Mouse (Mus musculus): ENCODE measurements at regions not wholly inside any gene's neighbourhood (a gene's known extent, or its start where the extent isn't known, plus 50 kb on each side); places are given as distances from the start of the nearest gene placed in this dataset.

GRCm38 (mm10) chr1:71910125-71910524 lies 257.1 kb upstream of the Fn1 start:
- 56% methylated on average over 1 of the region's 1 CpGs for WGBS
- H3K36me3 ChIP-seq = no peaks in the 10 kb centered on the region
- H3K9me3 ChIP-seq = no peaks in the 10 kb centered on the region
- H3K9ac ChIP-seq (replicated peaks) = no peak overlapping the region
- peak; percentile 19; the same call in 1 of the 2 replicates for ATAC-seq (replicated peaks)
- H3K27me3 ChIP-seq = no peaks in the 10 kb centered on the region
- H3K27ac ChIP-seq (replicated peaks) = no peak overlapping the region
- peaks cover 3% of the 10 kb centered on the region for H3K4me1 ChIP-seq
- H3K4me2 ChIP-seq (replicated peaks) = no peak overlapping the region
- no peak overlapping the region for H3K4me3 ChIP-seq

GRCm38 (mm10) chr1:71909508-71910124 lies 256.6 kb upstream of the Fn1 start:
- no peak overlapping the region for H3K9ac ChIP-seq (replicated peaks)
- no peaks in the 10 kb centered on the region for H3K9me3 ChIP-seq
- ATAC-seq (replicated peaks) = peak; percentile 51
- 63% methylated on average over 11 of the region's 11 CpGs for WGBS
- peaks cover 3% of the 10 kb centered on the region for H3K4me1 ChIP-seq
- no peaks in the 10 kb centered on the region for H3K36me3 ChIP-seq
- no peak overlapping the region for H3K4me2 ChIP-seq (replicated peaks)
- no peaks in the 10 kb centered on the region for H3K27me3 ChIP-seq
- no peak overlapping the region for H3K4me3 ChIP-seq
- H3K27ac ChIP-seq (replicated peaks) = no peak overlapping the region

GRCm38 (mm10) chr1:71904376-71904948 lies 251.5 kb upstream of the Fn1 start:
- H3K36me3 ChIP-seq = no peaks in the 10 kb centered on the region
- no peak overlapping the region for H3K4me2 ChIP-seq (replicated peaks)
- no peaks in the 10 kb centered on the region for H3K9me3 ChIP-seq
- H3K4me1 ChIP-seq = peaks cover under 1% of the 10 kb centered on the region
- H3K27me3 ChIP-seq = no peaks in the 10 kb centered on the region
- no peak for ATAC-seq (replicated peaks)
- no peak overlapping the region for H3K9ac ChIP-seq (replicated peaks)
- H3K27ac ChIP-seq (replicated peaks) = no peak overlapping the region
- 81% methylated on average over 4 of the region's 4 CpGs for WGBS
- no peak overlapping the region for H3K4me3 ChIP-seq

GRCm38 (mm10) chr1:71900106-71901074 lies 247.4 kb upstream of the Fn1 start:
- Histone ChIP-seq H3K4me1 (peaks cover 16% of the 10 kb centered on the region), H3K4me3 (no peak overlapping the region), H3K9me3 (no peaks in the 10 kb centered on the region), H3K36me3 (no peaks in the 10 kb centered on the region), H3K27me3 (no peaks in the 10 kb centered on the region), H3K9ac (replicated peaks) (no peak overlapping the region), H3K4me2 (replicated peaks) (no peak overlapping the region), H3K27ac (replicated peaks) (no peak overlapping the region)
- 83% methylated on average over 8 of the region's 9 CpGs for WGBS
- ATAC-seq (replicated peaks) = no peak

GRCm38 (mm10) chr1:71899128-71899527 lies 246.1 kb upstream of the Fn1 start:
- Histone ChIP-seq H3K27me3 (no peaks in the 10 kb centered on the region), H3K9ac (replicated peaks) (no peak overlapping the region), H3K4me2 (replicated peaks) (no peak overlapping the region), H3K4me3 (no peak overlapping the region), H3K4me1 (peaks cover 16% of the 10 kb centered on the region), H3K9me3 (no peaks in the 10 kb centered on the region), H3K36me3 (no peaks in the 10 kb centered on the region), H3K27ac (replicated peaks) (no peak overlapping the region)
- 68% methylated on average over 8 of the region's 8 CpGs for WGBS
- no peak for ATAC-seq (replicated peaks)

- Histone ChIP-seq H3K36me3 (no peaks in the 10 kb centered on the region), H3K9me3 (no peaks in the 10 kb centered on the region), H3K27ac (replicated peaks) (peak overlapping the region; percentile 62), H3K4me3 (no peak overlapping the region), H3K27me3 (no peaks in the 10 kb centered on the region), H3K9ac (replicated peaks) (no peak overlapping the region), H3K4me1 (peaks cover 16% of the 10 kb centered on the region), H3K4me2 (replicated peaks) (no peak overlapping the region)
- 64% methylated on average over 6 of the region's 6 CpGs for WGBS
- ATAC-seq (replicated peaks) = peak; percentile 60; the same call in 1 of the 2 replicates
Observed at GRCm38 (mm10) chr1:71898198-71898597, 245.2 kb upstream of the Fn1 start.

- WGBS = 60% methylated on average over 8 of the region's 8 CpGs
- peak; percentile 59 for ATAC-seq (replicated peaks)
- H3K9me3 ChIP-seq = no peaks in the 10 kb centered on the region
- no peaks in the 10 kb centered on the region for H3K27me3 ChIP-seq
- H3K9ac ChIP-seq (replicated peaks) = no peak overlapping the region
- H3K4me3 ChIP-seq = no peak overlapping the region
- no peaks in the 10 kb centered on the region for H3K36me3 ChIP-seq
- H3K4me2 ChIP-seq (replicated peaks) = no peak overlapping the region
- peaks cover 16% of the 10 kb centered on the region for H3K4me1 ChIP-seq
- H3K27ac ChIP-seq (replicated peaks) = peak overlapping the region; percentile 62
Observed at GRCm38 (mm10) chr1:71897464-71898051, 244.6 kb upstream of the Fn1 start.

- no peak for ATAC-seq (replicated peaks)
- Histone ChIP-seq H3K4me3 (no peak overlapping the region), H3K27ac (replicated peaks) (no peak overlapping the region), H3K4me2 (replicated peaks) (no peak overlapping the region), H3K4me1 (peaks cover 16% of the 10 kb centered on the region), H3K36me3 (no peaks in the 10 kb centered on the region), H3K9me3 (no peaks in the 10 kb centered on the region), H3K27me3 (no peaks in the 10 kb centered on the region), H3K9ac (replicated peaks) (no peak overlapping the region)
- WGBS = 60% methylated on average over 11 of the region's 11 CpGs
Observed at GRCm38 (mm10) chr1:71896141-71896725, 243.2 kb upstream of the Fn1 start.

GRCm38 (mm10) chr1:71893636-71894035 lies 240.6 kb upstream of the Fn1 start:
- no peak for ATAC-seq (replicated peaks)
- Histone ChIP-seq H3K9me3 (no peaks in the 10 kb centered on the region), H3K27ac (replicated peaks) (no peak overlapping the region), H3K4me3 (no peak overlapping the region), H3K36me3 (no peaks in the 10 kb centered on the region), H3K4me2 (replicated peaks) (no peak overlapping the region), H3K9ac (replicated peaks) (no peak overlapping the region), H3K27me3 (no peaks in the 10 kb centered on the region), H3K4me1 (peaks cover 13% of the 10 kb centered on the region)
- WGBS = 75% methylated on average over 5 of the region's 5 CpGs

- ATAC-seq (replicated peaks) = no peak
- Histone ChIP-seq H3K36me3 (no peaks in the 10 kb centered on the region), H3K4me1 (no peaks in the 10 kb centered on the region), H3K4me3 (no peak overlapping the region), H3K27ac (replicated peaks) (no peak overlapping the region), H3K9ac (replicated peaks) (no peak overlapping the region), H3K4me2 (replicated peaks) (no peak overlapping the region), H3K9me3 (no peaks in the 10 kb centered on the region), H3K27me3 (no peaks in the 10 kb centered on the region)
- 94% methylated on average over 3 of the region's 3 CpGs for whole genome bisulfite sequencing
Observed at GRCm38 (mm10) chr1:71887809-71888208, 234.8 kb upstream of the Fn1 start.

GRCm38 (mm10) chr1:71886903-71887302 lies 233.9 kb upstream of the Fn1 start:
- Histone ChIP-seq H3K36me3 (no peaks in the 10 kb centered on the region), H3K9me3 (no peaks in the 10 kb centered on the region), H3K27ac (replicated peaks) (no peak overlapping the region), H3K4me1 (no peaks in the 10 kb centered on the region), H3K4me2 (replicated peaks) (no peak overlapping the region), H3K4me3 (no peak overlapping the region), H3K27me3 (no peaks in the 10 kb centered on the region), H3K9ac (replicated peaks) (no peak overlapping the region)
- ATAC-seq (replicated peaks) = no peak
- 92% methylated on average over 6 of the region's 6 CpGs for WGBS

GRCm38 (mm10) chr1:71886233-71886632 lies 233.2 kb upstream of the Fn1 start:
- 85% methylated on average over 5 of the region's 5 CpGs for WGBS
- H3K9ac ChIP-seq (replicated peaks) = no peak overlapping the region
- H3K27me3 ChIP-seq = no peaks in the 10 kb centered on the region
- H3K4me3 ChIP-seq = no peak overlapping the region
- H3K36me3 ChIP-seq = no peaks in the 10 kb centered on the region
- H3K4me2 ChIP-seq (replicated peaks) = no peak overlapping the region
- ATAC-seq (replicated peaks) = no peak
- no peaks in the 10 kb centered on the region for H3K4me1 ChIP-seq
- no peaks in the 10 kb centered on the region for H3K9me3 ChIP-seq
- H3K27ac ChIP-seq (replicated peaks) = no peak overlapping the region

Measured in forebrain, embryonic 15.5 days (tissue).